Mouse (Mus musculus) brain, adult 2 months (tissue): ENCODE measurements at regions not wholly inside any gene's neighbourhood (a gene's known extent, or its start where the extent isn't known, plus 50 kb on each side); places are given as distances from the start of the nearest gene placed in this dataset.

Experiments used
- DNase-seq: peaks from one replicate; pipeline ENCODE4 v3.0.0; 2011; ENCODE audit warnings: low read depth, low spot score

DNA sequence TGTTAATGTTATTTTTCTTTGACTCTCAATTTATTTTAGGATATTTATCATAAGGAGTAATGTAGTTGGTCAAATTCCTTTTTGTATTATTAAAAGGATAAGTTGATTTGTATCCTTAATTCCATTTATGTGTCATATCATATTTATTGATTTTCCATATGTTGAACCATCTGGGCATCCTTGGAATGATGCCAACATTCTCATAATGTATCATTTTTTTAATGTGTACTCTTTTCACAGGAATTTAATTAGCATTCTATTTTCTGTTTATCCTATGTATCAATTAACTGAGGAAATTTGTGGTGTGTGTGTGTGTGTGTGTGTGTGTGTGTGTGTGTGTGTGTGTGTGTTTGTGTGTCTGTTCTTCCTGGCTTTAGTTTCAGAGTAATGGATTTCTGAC lies 779.6 kb downstream of the Pcdh7 start:
- DNase-seq = peak; percentile 2

DNA sequence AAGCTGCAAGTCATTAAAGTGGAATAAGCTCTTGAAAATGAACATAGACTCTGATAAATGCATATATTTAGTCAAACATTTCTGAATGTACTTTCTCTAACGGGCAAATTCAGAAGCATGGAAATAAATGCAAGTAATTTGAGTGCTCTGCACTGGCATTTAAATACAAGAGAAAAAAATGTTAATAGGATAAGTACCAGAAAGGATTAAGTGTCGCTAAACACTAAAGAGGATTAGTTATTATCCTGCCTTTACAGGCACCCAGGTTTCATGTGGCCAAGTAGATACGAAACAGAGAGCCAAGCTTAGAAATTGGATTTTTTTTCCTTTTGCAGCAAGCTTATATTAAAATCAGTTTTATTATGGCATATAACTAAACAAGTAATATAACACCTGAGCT lies 813.8 kb downstream of the Pcdh7 start:
- DNase-seq = no peak

DNA sequence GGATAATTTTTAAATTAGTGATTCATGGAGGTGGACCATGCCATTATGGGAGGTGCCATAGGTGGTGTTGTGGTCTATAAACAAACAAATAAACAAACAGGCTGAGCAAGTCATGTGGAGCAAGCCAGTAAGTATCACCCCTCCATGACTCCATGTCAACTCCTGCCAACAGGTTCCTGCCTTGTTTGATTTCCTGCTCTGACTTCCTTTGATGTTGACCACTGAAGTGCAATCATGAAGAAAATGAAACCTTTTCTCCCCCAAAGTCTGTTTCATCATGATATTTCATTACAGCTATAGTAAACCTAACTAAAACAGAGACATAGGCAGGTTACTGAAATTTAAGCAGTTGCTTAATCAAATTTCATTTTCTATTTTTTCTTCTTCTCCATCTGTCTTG lies 839.0 kb downstream of the Pcdh7 start:
- no peak for DNase-seq

DNA sequence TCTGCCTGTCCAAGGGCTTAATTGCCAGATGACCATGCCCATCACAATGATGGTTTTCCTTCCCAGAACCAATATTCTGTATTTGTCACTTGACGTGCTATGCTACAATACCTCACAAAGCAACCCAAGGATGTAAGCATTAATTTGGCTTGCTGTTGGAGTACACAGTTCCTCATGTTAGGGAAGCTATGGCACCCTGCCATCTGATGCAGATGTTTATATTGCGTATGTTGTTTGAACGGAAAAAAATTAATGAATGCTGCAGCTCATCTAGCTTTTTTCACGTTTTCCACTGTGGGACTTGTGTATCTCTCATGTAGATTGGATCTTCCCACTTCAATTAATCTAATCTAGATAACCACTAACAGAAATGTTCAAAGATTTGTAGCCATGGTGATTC lies 842.0 kb downstream of the Pcdh7 start:
- DNase-seq = no peak

DNA sequence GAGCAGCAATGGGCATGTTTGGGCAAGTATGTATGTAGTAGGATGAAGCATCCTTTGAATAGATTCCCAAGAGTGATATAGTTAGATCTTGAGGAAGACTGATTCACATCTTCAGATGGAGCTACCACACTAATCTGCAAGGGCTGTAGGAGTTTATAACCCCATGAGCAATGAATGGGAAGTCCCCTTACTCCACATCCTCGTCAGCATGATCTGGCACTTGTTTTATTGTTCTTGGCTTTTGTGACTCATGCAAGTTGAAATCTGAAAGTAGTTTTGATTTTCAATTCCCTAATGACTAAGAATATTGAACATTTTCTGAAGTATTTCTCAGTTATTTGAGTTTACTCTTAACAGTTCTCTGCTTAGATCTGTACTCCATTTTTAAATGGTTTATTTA lies 882.1 kb downstream of the Pcdh7 start:
- no peak for DNase-seq

DNA sequence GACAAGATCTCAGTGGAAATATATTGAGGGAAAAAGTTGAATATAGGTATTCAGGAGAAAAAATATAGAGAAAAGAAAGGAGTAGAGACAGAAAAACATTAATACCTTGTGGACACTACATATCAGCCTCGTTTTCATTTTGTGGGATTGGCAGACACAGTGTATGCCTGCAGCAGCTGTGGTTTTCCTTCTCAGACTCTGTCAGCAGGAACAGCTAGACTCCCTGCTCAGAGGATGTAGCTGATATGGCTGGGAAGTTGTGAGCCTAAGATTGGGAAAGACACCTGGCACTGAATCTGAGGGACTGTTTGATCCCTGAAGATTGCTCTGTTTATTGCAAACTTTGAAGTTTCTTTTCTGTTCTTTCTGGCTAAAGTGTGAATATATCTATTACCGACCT lies 903.8 kb downstream of the Pcdh7 start:
- DNase-seq = peak; percentile 1
